Mouse (Mus musculus) heart, postnatal 36 days (tissue): Measurements from ENCODE around the gene Cntd1. TPM values are rescaled to one million over a fixed set of nuclear protein-coding genes. Genes with fewer than 3 reads are reported as not detected.
A peak's percentile ranks its signal among the peaks of the same experiment; 100 is the strongest.
"Not testable (repeated sequence)": the region's sequence is repeated elsewhere in the genome, so short reads cannot be mapped to it uniquely, and the experiment has no call there.

Source experiments
- DNase-seq, 2 experiments: peaks; one replicate each; pipeline ENCODE4 v3.0.0; 2021 to 2022
- intact Hi-C: fragments of 180-260 bp; cut with DNase I; formaldehyde crosslinking; loops from one replicate; pipeline ENCODE4 v1.15.1; 2025
- total RNA-seq, 2 experiments: library from RNA; stranded (reverse); gene quantifications; 2 replicates each; pipeline ENCODE4 v1.2.3; 2021

Gene Cntd1
- total RNA-seq, 2 experiments from 2014 or later: 0.11 to 0.35 TPM

GRCm38 (mm10) chr11:101326147-101326546, 47.3 kb downstream of the Cntd1 start:
- intact Hi-C loops: no loop called here

GRCm38 (mm10) chr11:101327311-101327710, 48.5 kb downstream of the Cntd1 start:
- DNase-seq: no peak
- intact Hi-C loops: no loop called here

More at GRCm38 (mm10) chr11:101326147-101326546, 47.3 kb downstream of the Cntd1 start:
- no peak for DNase-seq

DNA sequence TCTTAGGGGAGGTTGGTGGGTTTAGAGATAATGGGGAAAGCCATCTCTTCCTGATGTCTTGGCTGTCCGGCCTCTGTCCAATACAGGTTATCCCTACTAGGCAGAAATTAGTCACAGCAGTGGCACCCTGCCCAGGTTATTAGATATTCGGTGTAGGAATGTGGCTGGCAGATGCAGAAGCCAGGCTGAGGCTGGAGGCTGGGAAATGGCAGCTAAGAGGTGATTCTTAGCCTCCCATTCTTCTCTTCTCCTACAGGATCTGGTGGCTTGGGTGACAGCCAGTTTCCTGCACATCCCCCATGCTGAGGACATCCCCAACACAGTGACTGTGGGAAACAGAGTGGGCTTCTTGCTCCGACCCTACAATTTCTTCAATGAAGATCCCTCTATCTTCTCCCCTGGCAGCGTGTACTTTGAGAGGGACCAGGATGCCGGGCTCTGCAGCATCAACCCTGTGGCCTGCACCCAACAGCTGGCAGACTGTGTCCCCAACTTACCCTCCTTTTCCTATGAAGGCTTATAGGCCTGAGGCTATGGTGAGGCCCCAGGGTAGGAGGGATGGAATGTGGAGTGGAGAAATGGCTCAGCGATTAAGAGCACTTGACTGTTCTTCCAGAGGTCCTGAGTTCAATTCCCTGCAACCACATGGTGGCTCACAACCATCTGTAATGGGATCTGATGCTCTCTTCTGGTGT, 50.3 kb downstream of the Cntd1 start:
- DNase-seq: peak; percentile 55 to 60
- intact Hi-C loops: loop anchor here (2.0 kb wide), 1 partner anchor 32 kb away; no protein-coding TSS in a partner anchor

DNA sequence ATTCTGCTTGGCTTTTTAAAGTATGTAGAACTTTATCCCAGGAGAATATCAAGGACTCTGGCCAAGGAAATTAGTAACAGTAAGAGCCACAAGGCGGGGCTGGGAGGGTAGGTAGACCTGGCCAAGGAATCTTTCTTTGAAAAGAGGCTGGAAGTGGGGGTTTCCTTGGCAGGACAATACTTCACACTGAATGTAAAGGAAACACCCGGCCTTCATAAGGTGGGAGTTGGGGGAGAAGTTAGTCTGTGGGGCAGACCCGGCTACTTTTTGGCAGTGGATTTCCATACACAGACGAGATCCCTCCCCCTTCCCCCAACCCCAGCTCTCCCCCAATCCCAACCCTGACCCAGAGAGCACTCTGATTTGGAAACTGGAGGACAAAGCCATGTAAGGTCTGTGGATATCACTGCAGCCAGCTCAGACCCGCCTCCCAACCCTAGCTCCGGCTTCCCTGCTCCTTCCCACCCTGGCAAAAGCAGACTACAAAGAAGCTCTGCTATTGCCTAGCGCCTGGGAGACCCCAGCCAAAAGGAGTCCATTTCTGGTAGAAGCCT, 51.6 kb downstream of the Cntd1 start, which contains the start of gene Aoc3:
Aoc3 (plus strand) TSS at position 235 of the 554 bp plus-strand sequence.
- peak; percentile 38 to 53 for DNase-seq
- intact Hi-C loops: no loop called here

GRCm38 (mm10) chr11:101330961-101331360, 52.1 kb downstream of the Cntd1 start:
- intact Hi-C loops, DNase-seq: not testable (repeated sequence)

DNA sequence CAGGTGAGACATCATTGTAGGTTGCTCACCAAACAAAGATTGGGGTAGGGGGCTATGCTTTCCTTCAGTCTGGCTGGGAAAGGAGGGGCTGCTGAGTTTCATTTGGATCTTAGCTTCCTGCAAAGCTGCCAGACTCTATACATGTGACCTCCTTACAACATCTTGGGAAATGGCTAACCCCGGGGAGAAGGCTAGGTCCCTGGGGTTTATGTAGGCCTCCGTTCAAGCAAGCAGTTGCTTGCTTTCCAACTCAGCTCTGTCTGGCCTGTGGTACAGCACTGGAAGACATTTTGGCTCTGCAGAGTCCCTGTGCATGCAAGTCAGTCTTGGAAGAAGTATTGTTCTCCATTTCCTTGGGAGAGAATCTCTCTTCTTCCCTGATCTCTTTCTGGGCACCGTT, 53.7 kb downstream of the Cntd1 start:
- DNase-seq: no peak
- intact Hi-C loops: no loop called here

GRCm38 (mm10) chr11:101334023-101334422, 55.2 kb downstream of the Cntd1 start:
- intact Hi-C loops: no loop called here
- DNase-seq: no peak

GRCm38 (mm10) chr11:101334516-101334915, 55.7 kb downstream of the Cntd1 start:
- intact Hi-C loops: no loop called here

GRCm38 (mm10) chr11:101335685-101336084, 56.9 kb downstream of the Cntd1 start:
- intact Hi-C loops: no loop called here

More at GRCm38 (mm10) chr11:101334516-101334915, 55.7 kb downstream of the Cntd1 start:
- DNase-seq: no peak

DNA sequence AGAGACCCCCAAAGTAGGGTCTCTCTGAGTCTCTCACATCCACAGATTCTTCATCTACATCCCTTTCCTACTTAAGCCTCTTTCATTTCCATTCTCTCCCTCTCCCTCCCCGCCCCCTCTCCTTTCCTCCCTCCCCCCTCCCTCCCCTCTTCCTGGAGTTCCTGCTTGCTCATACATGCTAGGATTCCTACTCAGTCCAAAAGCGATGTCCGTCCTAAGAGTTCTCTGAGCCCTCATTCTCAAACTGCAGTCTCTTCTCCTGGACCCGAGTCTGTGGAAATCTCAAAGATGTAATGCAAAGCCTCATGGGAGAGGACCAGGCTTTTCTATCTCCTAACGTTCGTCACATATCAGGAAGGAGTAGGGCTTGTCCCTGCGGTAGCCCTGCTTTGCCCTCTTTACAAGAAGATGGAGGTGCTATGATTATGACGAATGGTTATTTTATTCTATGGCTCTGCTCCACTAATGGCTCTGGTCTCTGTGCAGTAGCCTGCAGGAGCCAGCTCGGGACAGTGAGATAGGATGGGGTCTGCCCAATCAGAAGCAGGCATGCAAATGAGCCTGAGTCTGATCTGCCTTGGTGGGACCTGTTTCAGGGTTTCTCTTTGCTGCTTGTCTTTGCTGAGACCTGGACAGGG, 59.4 kb downstream of the Cntd1 start:
- DNase-seq: no peak
- intact Hi-C loops: no loop called here

More at GRCm38 (mm10) chr11:101335685-101336084, 56.9 kb downstream of the Cntd1 start:
- DNase-seq: no peak

Other genes starting within 250 kb of the Cntd1 start
- gene Naglu, start 209.0 kb upstream of the Cntd1 start, total RNA-seq: 10 to 100 TPM in 1 of 2 experiments, 1 to 10 TPM in 1; 9.1 to 10.1 TPM
- under 1 TPM; 0.46 to 0.58 TPM for gene Hsd17b1, start 200.6 kb upstream of the Cntd1 start, total RNA-seq
- gene Coasy, start 196.4 kb upstream of the Cntd1 start, total RNA-seq: 10 to 100 TPM; 17.2 to 18.8 TPM
- 10 to 100 TPM; 18.8 to 23.1 TPM for gene Mlx, start 191.7 kb upstream of the Cntd1 start, total RNA-seq
- gene Psmc3ip, start 183.6 kb upstream of the Cntd1 start, total RNA-seq: 1 to 10 TPM; 1.9 to 4.1 TPM
- 10 to 100 TPM; 34.2 to 36.3 TPM for gene Retreg3, start 159.1 kb upstream of the Cntd1 start, total RNA-seq
- gene Tubg1, start 159.1 kb upstream of the Cntd1 start, total RNA-seq: 10 to 100 TPM; 23.2 to 24.1 TPM
- gene Tubg2, start 123.1 kb upstream of the Cntd1 start, total RNA-seq: 1 to 10 TPM; 3.7 to 3.9 TPM
- gene Cntnap1, start 108.5 kb upstream of the Cntd1 start, total RNA-seq: 1 to 10 TPM; 1.5 to 1.7 TPM
- 10 to 100 TPM; 25.0 to 27.7 TPM for gene Plekhh3, start 107.7 kb upstream of the Cntd1 start, total RNA-seq
- gene Ccr10, start 103.6 kb upstream of the Cntd1 start, total RNA-seq: under 1 TPM in 1 of 2 experiments, not detected in 1; 0.24 TPM
- 10 to 100 TPM; 34.8 to 36.7 TPM for gene Ezh1, start 52.5 kb upstream of the Cntd1 start, total RNA-seq
- 100 to 1,000 TPM in 1 of 2 experiments, 10 to 100 TPM in 1; 88.9 to 132 TPM for gene Ramp2, start 33.0 kb upstream of the Cntd1 start, total RNA-seq
- gene Vps25, start 25.3 kb upstream of the Cntd1 start, total RNA-seq: 10 to 100 TPM; 84.6 to 95.8 TPM
- gene Wnk4, start 18.4 kb upstream of the Cntd1 start, total RNA-seq: 10 to 100 TPM; 18.5 to 19.8 TPM
- gene Coa3, start 102 bp downstream of the Cntd1 start, total RNA-seq: 10 to 100 TPM; 90.1 to 92.7 TPM
- 10 to 100 TPM; 88.6 to 98.7 TPM for gene Becn1, start 23.3 kb downstream of the Cntd1 start, total RNA-seq
- gene Psme3, start 37.2 kb downstream of the Cntd1 start, total RNA-seq: 10 to 100 TPM; 73.9 to 85.2 TPM
- 1 to 10 TPM; 1.8 to 2.2 TPM for gene Aoc2, start 46.1 kb downstream of the Cntd1 start, total RNA-seq
- gene Aoc3, start 51.6 kb downstream of the Cntd1 start, total RNA-seq: 10 to 100 TPM; 13.5 to 16.7 TPM
- not detected for gene G6pc, start 88.5 kb downstream of the Cntd1 start, total RNA-seq
- gene Aarsd1, start 138.6 kb downstream of the Cntd1 start, total RNA-seq: 10 to 100 TPM; 18.6 to 22.8 TPM
- gene Gm27029, start 145.8 kb downstream of the Cntd1 start, total RNA-seq: 10 to 100 TPM in 1 of 2 experiments, 1 to 10 TPM in 1; 8.0 to 10.3 TPM
- 10 to 100 TPM; 12.2 to 12.4 TPM for gene Rundc1, start 146.1 kb downstream of the Cntd1 start, total RNA-seq
- 10 to 100 TPM; 50.6 to 66.9 TPM for gene Ptges3l, start 146.3 kb downstream of the Cntd1 start, total RNA-seq
- 10 to 100 TPM; 48.2 to 52.4 TPM for gene Rpl27, start 163.3 kb downstream of the Cntd1 start, total RNA-seq
- 10 to 100 TPM; 13.3 to 15.6 TPM for gene Ifi35, start 169.4 kb downstream of the Cntd1 start, total RNA-seq
- gene Rnd2, start 186.0 kb downstream of the Cntd1 start, total RNA-seq: 1 to 10 TPM; 5.6 to 6.2 TPM
- 10 to 100 TPM; 22.0 to 24.9 TPM for gene Vat1, start 187.2 kb downstream of the Cntd1 start, total RNA-seq